Mouse (Mus musculus) hindbrain, embryonic 14.5 days (tissue): ENCODE data around the gene Gpr87. TPM values are rescaled to one million over a fixed set of nuclear protein-coding genes. Genes with fewer than 3 reads are reported as not detected.

Experiments used
- ATAC-seq: fragments of 200-750 bp; cut with Nextera tagmentation; 2 replicates; pipeline ENCODE4 v1.8.0; 2017; ENCODE audit warnings: moderate number of reproducible peaks, mild to moderate bottlenecking, moderate TSS enrichment, moderate library complexity; ENCODE audit not compliant: low FRiP score
- DNase-seq: peaks from one replicate; pipeline ENCODE4 v3.0.0-alpha.2; 2015; ENCODE audit warnings: low spot score
- H3K27ac ChIP-seq: fragments of 300-500 bp; sonication (generic); 2 replicates; pipeline ENCODE4 v1.5.1; 2014; ENCODE audit warnings: mild to moderate bottlenecking, moderate library complexity
- H3K27me3 ChIP-seq: fragments of 300-500 bp; sonication (generic); 2 replicates; pipeline ENCODE4 v1.6.1; 2014; ENCODE audit warnings: mild to moderate bottlenecking, low read length, mixed read lengths; ENCODE audit not compliant: control insufficient read depth, insufficient read depth
- H3K36me3 ChIP-seq: fragments of 300-500 bp; sonication (generic); replicated peaks from 2 replicates; pipeline ENCODE4 v1.6.1; 2014; ENCODE audit not compliant: control insufficient read depth, insufficient read depth
- H3K4me1 ChIP-seq: fragments of 300-500 bp; sonication (generic); replicated peaks from 2 replicates; pipeline ENCODE4 v1.6.1; 2014; ENCODE audit warnings: antibody characterized with exemption, low read length, mixed read lengths; ENCODE audit not compliant: control insufficient read depth, insufficient read depth
- H3K4me2 ChIP-seq: fragments of 300-500 bp; sonication (generic); replicated peaks from 2 replicates; pipeline ENCODE4 v1.6.1; 2014; ENCODE audit warnings: mild to moderate bottlenecking, moderate library complexity
- H3K4me3 ChIP-seq: fragments of 300-500 bp; sonication (generic); replicated peaks from 2 replicates; pipeline ENCODE4 v1.5.1; 2014; ENCODE audit warnings: mild to moderate bottlenecking, low read length
- H3K9ac ChIP-seq: fragments of 300-500 bp; sonication (generic); 2 replicates; pipeline ENCODE4 v1.6.1; 2014
- H3K9me3 ChIP-seq: fragments of 300-500 bp; sonication (generic); 2 replicates; pipeline ENCODE4 v1.6.1; 2016; ENCODE audit warnings: low read length; ENCODE audit not compliant: control insufficient read depth
- WGBS: fragments of 180-500 bp; shearing (Covaris S2); extraction: QIAGEN DNeasy Blood & Tissue Kit; methylation state at CpG from one replicate; pipeline ENCODE4 v1.1.7; 2014; 5-methylcytosine and 5-hydroxymethylcytosine counted together
- polyA plus RNA-seq: library from polyadenylated mRNA; unstranded; fragments of >200 nt; fragmentation: Nextera tagmentation; extraction: Ambion mirVana; gene quantifications from 2 replicates; pipeline ENCODE4 v1.2.1, GENCODE M21; 2014

Gene Gpr87
- polyA plus RNA-seq, 1 experiment from 2014 or later, result not detected

DNA sequence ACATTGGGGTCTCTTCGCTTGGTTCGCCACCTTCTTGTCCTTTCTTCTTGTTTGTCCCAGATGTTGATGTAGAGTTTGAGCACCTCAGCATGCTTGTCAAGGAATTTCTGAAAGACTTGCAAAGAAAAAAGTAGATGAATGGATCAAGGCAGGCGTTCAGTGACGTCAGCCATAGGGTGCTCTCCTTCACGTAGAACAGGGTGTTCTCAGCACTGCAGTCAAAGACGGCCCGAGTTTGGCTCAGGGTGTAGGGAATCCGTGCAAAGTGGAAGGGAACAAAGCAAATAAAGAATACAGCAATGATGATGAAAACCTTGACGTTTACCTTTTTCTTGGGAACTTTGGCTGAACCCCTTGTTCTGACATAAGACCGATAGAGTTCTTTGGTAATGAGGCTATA is 22.3 kb upstream of the Gpr87 start:
- WGBS, result 94% methylated on average over 10 of the region's 10 CpGs
- Histone ChIP-seq H3K4me2 (no peak overlapping the region), H3K27me3 (no peaks in the 10 kb centered on the region), H3K27ac (no peak overlapping the region), H3K36me3 (no peaks in the 10 kb centered on the region), H3K9me3 (no peaks in the 10 kb centered on the region), H3K4me1 (no peaks in the 10 kb centered on the region), H3K9ac (no peak overlapping the region), H3K4me3 (no peak overlapping the region)
- ATAC-seq (no peak), DNase-seq (no peak)

DNA sequence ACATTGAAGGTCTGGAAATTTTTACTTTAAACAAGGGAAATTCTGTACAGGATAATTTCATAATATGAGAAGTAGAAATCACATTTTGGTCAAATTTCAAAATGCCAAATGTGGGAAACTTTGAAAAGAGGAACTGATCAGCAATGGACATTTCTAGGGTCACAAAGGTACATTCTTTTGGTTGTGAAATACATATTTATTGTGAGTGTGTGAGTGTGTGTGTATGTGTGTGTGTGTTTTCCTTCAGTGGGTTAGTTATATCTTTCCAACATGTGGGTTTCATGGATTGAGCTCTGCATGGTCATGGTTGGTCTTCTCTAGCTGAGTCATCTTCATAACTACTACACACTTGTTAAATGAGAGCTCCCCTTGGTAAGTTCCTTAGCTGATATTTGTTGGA is 17.5 kb upstream of the Gpr87 start:
- no peak overlapping the region for H3K9ac ChIP-seq
- H3K4me2 ChIP-seq, result no peak overlapping the region
- no peaks in the 10 kb centered on the region for H3K4me1 ChIP-seq
- H3K27me3 ChIP-seq, result no peaks in the 10 kb centered on the region
- H3K27ac ChIP-seq, result no peak overlapping the region
- DNase-seq, result no peak
- H3K4me3 ChIP-seq, result no peak overlapping the region
- no peaks in the 10 kb centered on the region for H3K9me3 ChIP-seq
- no peaks in the 10 kb centered on the region for H3K36me3 ChIP-seq
- ATAC-seq, result no peak

DNA sequence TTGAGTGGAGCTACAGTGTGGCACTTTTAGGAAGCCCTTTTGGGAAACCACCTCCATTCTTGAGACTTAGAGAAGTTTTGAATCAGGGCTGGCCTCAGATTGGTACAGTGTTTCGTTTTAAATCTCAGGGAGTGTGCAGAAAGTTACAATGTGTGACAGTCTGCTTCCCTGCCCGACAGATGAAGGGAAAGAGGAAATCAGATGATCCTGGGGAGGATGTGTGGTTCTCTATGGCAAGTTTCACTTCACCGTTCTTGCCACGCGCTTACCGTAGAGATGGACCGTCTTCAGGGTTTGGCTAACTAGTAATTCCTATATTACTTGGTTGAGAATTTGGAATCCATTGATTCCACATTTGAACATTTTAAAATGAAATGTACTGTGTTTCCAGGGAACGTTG is 16.9 kb upstream of the Gpr87 start:
- H3K27me3 ChIP-seq, result no peaks in the 10 kb centered on the region
- no peaks in the 10 kb centered on the region for H3K9me3 ChIP-seq
- ATAC-seq (no peak), DNase-seq (no peak)
- WGBS, result 92% methylated on average over 8 of the region's 8 CpGs
- H3K9ac ChIP-seq, result no peak overlapping the region
- no peak overlapping the region for H3K27ac ChIP-seq
- H3K36me3 ChIP-seq, result no peaks in the 10 kb centered on the region
- H3K4me3 ChIP-seq, result no peak overlapping the region
- no peaks in the 10 kb centered on the region for H3K4me1 ChIP-seq
- H3K4me2 ChIP-seq, result no peak overlapping the region

DNA sequence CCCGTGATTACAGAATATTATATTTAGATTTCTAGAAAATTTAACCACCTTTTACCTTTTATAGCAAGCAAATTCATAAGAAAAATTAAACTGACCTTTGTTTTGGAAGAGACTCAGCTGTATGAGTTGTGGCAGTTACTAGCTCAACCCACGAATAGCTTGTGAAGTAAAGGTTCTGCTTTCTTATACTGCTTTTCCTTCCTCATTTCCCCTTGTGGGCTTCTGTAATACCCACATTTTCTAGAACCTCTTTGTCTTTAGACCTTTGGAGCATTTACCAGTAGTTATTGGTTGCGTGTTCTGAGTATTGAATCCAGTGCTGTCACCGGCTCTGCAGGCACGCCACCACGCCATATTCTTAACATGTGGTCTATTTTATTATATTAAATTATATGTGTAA is 15.8 kb upstream of the Gpr87 start, which contains the start of gene P2ry13:
TSS of gene P2ry13 (minus strand) at position 156 of the 400 bp plus-strand sequence.
- DNase-seq, result no peak
- Histone ChIP-seq H3K9me3 (no peaks in the 10 kb centered on the region), H3K4me3 (no peak within 1 kb of the TSS), H3K4me1 (no peaks in the 10 kb centered on the region), H3K4me2 (no peak within 1 kb of the TSS), H3K27ac (no peak within 1 kb of the TSS), H3K36me3 (no peaks in the 10 kb centered on the region), H3K9ac (no peak within 1 kb of the TSS), H3K27me3 (no peaks in the 10 kb centered on the region)
- ATAC-seq, result no peak
- whole genome bisulfite sequencing, result 94% methylated on average over 6 of the region's 6 CpGs

DNA sequence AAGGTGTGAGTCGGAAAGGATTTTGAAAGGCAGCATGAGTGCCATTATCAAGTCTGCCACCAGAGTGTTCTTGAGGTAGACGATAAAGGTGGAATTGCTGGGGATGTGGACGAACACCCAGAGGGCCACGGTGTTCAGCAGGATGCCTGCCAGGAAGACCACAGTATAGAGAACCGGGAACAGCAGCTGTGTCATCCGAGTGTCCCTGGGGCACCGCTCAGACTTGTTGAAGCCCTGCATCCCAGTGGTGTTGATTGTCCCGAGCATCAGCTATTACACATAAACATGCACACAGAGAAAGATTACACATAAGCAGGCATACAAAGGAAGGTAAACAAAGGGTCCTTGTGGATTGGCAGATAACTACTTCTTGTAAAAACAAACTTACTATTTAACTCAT is 15.2 kb upstream of the Gpr87 start:
- Histone ChIP-seq H3K27me3 (no peaks in the 10 kb centered on the region), H3K4me2 (no peak overlapping the region), H3K4me3 (no peak overlapping the region), H3K27ac (no peak overlapping the region), H3K9me3 (no peaks in the 10 kb centered on the region), H3K9ac (no peak overlapping the region), H3K36me3 (no peaks in the 10 kb centered on the region), H3K4me1 (no peaks in the 10 kb centered on the region)
- DNase-seq (no peak), ATAC-seq (no peak)
- 74% methylated on average over 8 of the region's 8 CpGs for WGBS

DNA sequence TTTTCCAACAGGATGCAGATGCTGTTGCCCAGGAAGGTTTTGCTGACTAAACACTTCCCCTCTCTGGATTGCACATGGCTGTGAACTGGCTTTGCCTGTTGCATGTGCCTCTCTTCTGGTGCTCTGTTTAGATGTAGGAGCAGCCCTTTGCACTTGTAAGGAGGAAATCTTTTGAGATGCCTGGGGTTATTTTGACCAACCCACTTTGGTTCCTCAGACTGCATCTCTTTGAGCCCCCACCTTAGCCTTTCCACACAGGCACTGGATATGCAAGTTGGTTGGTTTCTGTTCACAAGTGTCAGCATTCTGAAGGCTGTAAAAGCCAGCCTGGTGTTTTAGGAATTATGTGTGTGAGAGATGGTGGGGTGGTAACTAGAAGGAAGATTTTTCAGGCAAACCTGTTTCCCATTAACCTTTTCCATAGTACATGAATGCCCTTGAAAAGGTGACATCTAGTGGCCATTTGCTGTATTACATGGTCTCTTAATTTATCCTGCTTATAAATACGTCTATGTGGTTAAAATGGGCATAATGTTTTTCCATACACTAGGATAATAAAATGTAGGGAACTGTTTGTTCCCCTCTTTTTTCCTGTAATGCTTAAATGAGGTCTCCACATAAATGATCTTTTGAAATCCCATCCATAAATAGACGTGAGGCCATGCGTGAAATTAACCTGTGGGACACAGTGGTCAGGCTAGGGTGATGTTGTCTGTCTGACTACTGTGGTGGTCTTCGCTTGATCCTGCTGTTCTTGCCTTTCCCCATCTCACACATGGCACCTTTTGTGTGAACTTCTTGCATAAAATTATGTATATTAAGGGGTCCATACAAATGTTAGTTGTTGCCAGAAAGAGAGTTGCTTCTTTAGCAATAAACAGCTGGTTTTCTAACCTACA is 14.0 kb upstream of the Gpr87 start:
- no peak overlapping the region for H3K4me2 ChIP-seq
- H3K27me3 ChIP-seq, result no peaks in the 10 kb centered on the region
- H3K27ac ChIP-seq, result no peak overlapping the region
- H3K4me3 ChIP-seq, result no peak overlapping the region
- 58% methylated on average over 4 of the region's 4 CpGs for WGBS
- no peaks in the 10 kb centered on the region for H3K36me3 ChIP-seq
- H3K4me1 ChIP-seq, result no peaks in the 10 kb centered on the region
- no peak overlapping the region for H3K9ac ChIP-seq
- DNase-seq (peak; percentile 90), ATAC-seq (peak; percentile 62; the same call in 1 of the 2 replicates)
- no peaks in the 10 kb centered on the region for H3K9me3 ChIP-seq

DNA sequence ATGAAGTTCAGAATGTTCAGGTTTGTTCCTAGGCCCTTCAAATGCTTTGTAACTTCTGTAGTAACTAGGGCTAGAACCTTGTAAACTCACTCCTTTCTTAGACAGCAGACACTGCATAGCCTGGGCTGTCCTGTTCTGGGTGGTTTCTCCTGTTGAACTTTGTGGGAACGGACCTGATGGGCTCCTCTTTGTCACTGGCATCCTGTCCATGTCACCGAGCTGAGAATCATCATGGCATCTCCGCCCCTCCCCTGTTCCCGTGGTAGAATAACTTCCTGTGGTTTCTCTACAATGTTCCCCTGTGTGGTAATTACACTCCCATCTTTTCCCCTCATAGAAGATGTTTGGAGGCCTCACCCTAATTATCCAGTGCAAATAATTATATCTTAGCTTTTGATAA is 11.0 kb upstream of the Gpr87 start:
- WGBS, result 77% methylated on average over 4 of the region's 4 CpGs
- ATAC-seq (no peak), DNase-seq (no peak)
- Histone ChIP-seq H3K9me3 (no peaks in the 10 kb centered on the region), H3K4me1 (no peaks in the 10 kb centered on the region), H3K27me3 (no peaks in the 10 kb centered on the region), H3K4me3 (no peak overlapping the region), H3K9ac (no peak overlapping the region), H3K36me3 (no peaks in the 10 kb centered on the region), H3K4me2 (no peak overlapping the region), H3K27ac (no peak overlapping the region)

DNA sequence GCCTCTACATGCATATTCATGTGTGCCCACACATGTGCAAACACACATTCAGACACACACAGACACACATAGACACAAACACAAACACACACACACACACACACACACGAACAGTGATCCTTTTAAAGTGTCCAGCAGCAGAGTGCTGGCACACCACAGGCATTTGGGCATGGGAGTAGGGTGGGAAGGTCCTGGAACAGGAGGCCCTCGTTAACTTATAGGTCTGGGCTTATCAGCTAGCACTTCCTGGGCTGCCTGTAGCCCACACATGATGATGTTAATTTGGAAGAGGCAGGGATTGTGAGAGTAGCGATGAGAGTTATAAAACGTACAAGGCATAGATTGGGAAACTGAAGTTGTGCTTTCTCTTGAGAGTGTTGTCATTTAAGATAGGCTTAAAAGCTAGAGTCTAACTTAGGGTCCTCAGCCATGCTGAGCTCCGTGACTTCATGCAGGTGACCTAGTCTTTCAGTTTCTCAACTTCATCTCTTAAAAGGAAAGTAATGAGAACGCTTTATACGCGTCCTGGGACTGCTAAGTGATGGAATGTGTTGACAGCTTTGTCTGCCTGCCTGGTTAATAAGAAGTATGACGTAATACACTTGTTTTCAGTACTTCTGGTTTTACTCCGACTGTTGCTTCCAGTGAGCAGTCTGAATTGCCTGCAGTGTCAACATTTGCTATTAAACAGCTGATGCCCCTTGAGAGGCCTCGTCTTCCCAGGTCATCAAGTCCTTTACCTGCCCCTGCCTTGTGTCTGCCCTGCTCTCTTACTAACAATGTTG is 10.0 kb upstream of the Gpr87 start:
- DNase-seq, result no peak
- H3K27ac ChIP-seq, result no peak overlapping the region

DNA sequence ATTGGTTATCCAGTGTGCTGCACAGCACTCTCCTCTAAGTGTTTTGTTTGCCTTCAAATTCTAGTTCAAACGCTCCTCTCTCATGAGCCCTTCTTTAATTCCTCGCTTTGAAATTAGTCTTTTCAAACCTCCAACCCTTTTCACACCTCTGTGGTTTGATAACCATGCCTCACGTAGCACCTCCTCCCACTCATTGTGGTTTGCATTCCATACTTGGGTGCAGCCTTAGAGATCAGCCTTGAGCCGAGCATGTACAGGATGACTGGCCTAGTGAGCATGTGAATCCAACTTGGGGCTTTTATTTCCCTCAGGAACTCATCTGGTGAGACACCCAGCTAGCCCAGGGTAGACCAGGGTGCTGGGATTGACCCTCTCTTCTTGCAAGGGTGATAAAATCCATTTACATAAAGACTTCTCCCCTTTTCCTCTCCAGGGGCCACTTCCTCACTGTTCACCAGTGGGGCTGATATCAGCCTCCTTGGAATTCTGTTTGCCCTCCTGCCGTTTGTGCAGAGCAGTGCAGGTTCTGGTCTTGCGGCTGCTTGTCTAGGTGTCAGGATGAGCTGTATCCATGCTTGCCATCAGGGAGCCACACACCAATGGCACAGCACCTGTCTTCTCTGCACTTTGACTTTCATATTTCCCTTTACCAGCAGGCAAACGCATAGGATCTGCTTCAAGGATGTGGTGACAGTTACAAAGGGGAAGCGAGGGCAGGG is 9.1 kb upstream of the Gpr87 start:
- Histone ChIP-seq H3K4me3 (no peak overlapping the region), H3K4me2 (no peak overlapping the region), H3K27me3 (no peaks in the 10 kb centered on the region), H3K27ac (no peak overlapping the region), H3K36me3 (no peaks in the 10 kb centered on the region), H3K9me3 (no peaks in the 10 kb centered on the region), H3K4me1 (no peaks in the 10 kb centered on the region), H3K9ac (no peak overlapping the region)
- DNase-seq (no peak), ATAC-seq (no peak)
- WGBS, result 88% methylated on average over 8 of the region's 8 CpGs

More for the DNA sequence above, 10.0 kb upstream of the Gpr87 start:
- Histone ChIP-seq H3K4me2 (no peak overlapping the region), H3K9ac (no peak overlapping the region), H3K4me3 (no peak overlapping the region), H3K9me3 (no peaks in the 10 kb centered on the region), H3K4me1 (no peaks in the 10 kb centered on the region), H3K36me3 (no peaks in the 10 kb centered on the region), H3K27me3 (no peaks in the 10 kb centered on the region)
- WGBS, result 92% methylated on average over 11 of the region's 11 CpGs
- ATAC-seq, result no peak
